Mouse (Mus musculus) CH12.LX (cell line): ENCODE measurements around the gene Stam.

Experiments used
- CTCF ChIP-seq, 2 experiments: IDR thresholded peaks in 1 of 2; conservative IDR thresholded peaks in 1 of 2; 2 replicates each; pipeline ENCODE4 v1.5.1; 2011 to 2012; ENCODE audit warnings: low read depth in 2 of 2, low read length in 2 of 2, improper control_type of control experiment in 1 of 2, inconsistent platforms in 1 of 2, mild to moderate bottlenecking in 1 of 2, moderate library complexity in 1 of 2
- NRF1 ChIP-seq: IDR thresholded peaks from 2 replicates; pipeline ENCODE4 v1.6.1; 2014; ENCODE audit warnings: low read depth, mild to moderate bottlenecking, inconsistent platforms, low read length, improper control_type of control experiment, moderate library complexity

- no peak for TF ChIP-seq NRF1
- TF ChIP-seq CTCF (conservative IDR thresholded peaks at IDR 0.05 in 1 of 2, IDR thresholded peaks at IDR 0.05 in 1 of 2; ENCODE audit: low read depth in 2 of 2, low read length in 2 of 2): no peak
Observed at GRCm38 (mm10) chr2:14043577-14044170, 30.2 kb upstream of the Stam start.
